23 mouse cellular contexts compared by ENCODE assay signal in genomic region chr14:8119904-8120303, GRCm38 (mm10). TPM values are rescaled to one million over a fixed set of nuclear protein-coding genes. Genes with fewer than 3 reads are reported as not detected.
A peak's percentile ranks its signal among the peaks of the same experiment; 100 is the strongest.
DNase-seq lines count a peak whose midpoint lies in the region; ATAC-seq and TF ChIP-seq lines count a peak whose summit lies in the region.
"Had no signal": no experiment of that assay in that cellular context is flagged by ENCODE, and none has a peak within 500 bp of the region (broad histone marks: within the 10 kb centered on the region; RNA-seq: fewer than 3 reads in every experiment).

No protein-coding gene starts in this region.

- TF ChIP-seq EP300 in MEL (IDR thresholded peaks at IDR 0.05; ENCODE audit: low read depth in 1 of 2, low read length in 2 of 2): peak; percentile 21 to 28; a peak in 1 of 4 replicates

- no peaks in the 10 kb centered on the region for H3K27me3 ChIP-seq in MEL (ENCODE audit: control insufficient read depth in 1 of 2, insufficient read depth in 2 of 2, low read length in 2 of 2)
- H3K27me3 ChIP-seq in splenic B cell, adult 2 months (ENCODE audit: control insufficient read depth, insufficient read depth, low read length, poor library complexity, severe bottlenecking): no peaks in the 10 kb centered on the region
- H3K27me3 ChIP-seq: CH12.LX; embryonic facial prominence, embryonic 12.5 days; forebrain, embryonic 13.5 days; forebrain, embryonic 15.5 days had no signal

- H3K36me3 ChIP-seq in MEL (ENCODE audit: control insufficient read depth in 1 of 2, insufficient read depth in 2 of 2, low read length in 2 of 2): peaks cover 0 to 2% of the 10 kb centered on the region in 2 experiments; a peak in 1 of 4 replicates
- H3K36me3 ChIP-seq in splenic B cell, adult 2 months (ENCODE audit: control insufficient read depth, insufficient read depth, low read length, poor library complexity, severe bottlenecking): peaks cover 24% of the 10 kb centered on the region
- H3K36me3 ChIP-seq: embryonic facial prominence, embryonic 12.5 days had no signal

- peak; percentile 71 for ATAC-seq in granulocyte monocyte progenitor cell, adult 5-6 weeks (replicated peaks; ENCODE audit: poor library complexity, severe bottlenecking)
- no peak for ATAC-seq in inflammation-experienced regulatory T-cells, adult 6 months
- ATAC-seq: CD4-positive, CD25-positive, alpha-beta regulatory T cell, adult 4 months; forebrain, embryonic 13.5 days; forebrain, embryonic 15.5 days; forebrain, postnatal 0 days had no signal

- H3K79me2 ChIP-seq in MEL (ENCODE audit: control insufficient read depth, insufficient read depth, low read length, poor library complexity): no peaks in the 10 kb centered on the region

- no peak overlapping the region for H3K27ac ChIP-seq in MEL (ENCODE audit: control insufficient read depth, low read depth, low read length)
- H3K27ac ChIP-seq: embryonic facial prominence, embryonic 10.5 days; embryonic facial prominence, embryonic 12.5 days; forebrain, embryonic 13.5 days; forebrain, embryonic 15.5 days had no signal

- peaks cover 0 to 5% of the 10 kb centered on the region in 2 experiments; a peak in 1 of 4 replicates for H3K4me1 ChIP-seq in MEL (ENCODE audit: control insufficient read depth in 1 of 2, insufficient read depth in 2 of 2, low read length in 2 of 2)
- H3K4me1 ChIP-seq: embryonic facial prominence, embryonic 10.5 days; embryonic facial prominence, embryonic 12.5 days; forebrain, embryonic 13.5 days; forebrain, embryonic 15.5 days had no signal

- H3K9me3 ChIP-seq in MEL (replicated peaks; ENCODE audit: insufficient read depth, low read length): no peaks in the 10 kb centered on the region
- H3K9me3 ChIP-seq: embryonic facial prominence, embryonic 10.5 days; embryonic facial prominence, embryonic 12.5 days; forebrain, embryonic 13.5 days; forebrain, embryonic 15.5 days; G1E had no signal

- no peak for TF ChIP-seq RAD21 in MEL (IDR thresholded peaks at IDR 0.05; ENCODE audit: low read depth, low read length)

- TF ChIP-seq CTCF in MEL (IDR thresholded peaks at IDR 0.05 in 2 of 3, conservative IDR thresholded peaks at IDR 0.05 in 1 of 3; ENCODE audit: control insufficient read depth in 1 of 3, insufficient read depth in 1 of 3, low read depth in 2 of 3, low read length in 3 of 3, poor library complexity in 1 of 3, severe bottlenecking in 1 of 3): no peak

- no peak overlapping the region for H3K4me3 ChIP-seq in MEL (ENCODE audit: control insufficient read depth in 1 of 2, insufficient read depth in 1 of 2, low read depth in 2 of 2, low read length in 2 of 2)
- H3K4me3 ChIP-seq: embryonic facial prominence, embryonic 10.5 days; embryonic facial prominence, embryonic 12.5 days; forebrain, embryonic 13.5 days; forebrain, embryonic 15.5 days had no signal

- peak; percentile 33 for DNase-seq in MEL (ENCODE audit: low read depth, low spot score)
- DNase-seq in splenic B cell, adult 2 months (ENCODE audit: low read depth, low spot score): peak; percentile 36
- DNase-seq in c-Kit-positive CD71-positive TER-119-positive erythroid progenitor cells, embryonic 14.5 days (ENCODE audit: low spot score): no peak
- DNase-seq: adrenal gland, adult 8-10 months; adrenal gland, postnatal 14 days; adrenal gland, postnatal 36 days; B cell, adult 2 months; cerebellum, adult 11 months; cerebellum, adult 18-20 months; cerebellum, adult 8-10 months; cerebellum, adult 9-11 months; cerebellum, postnatal 14 days; cerebellum, postnatal 36 days; forebrain, postnatal 0 days had no signal

- no peak for TF ChIP-seq POLR2A in MEL (IDR thresholded peaks at IDR 0.05; ENCODE audit: control insufficient read depth in 1 of 2, insufficient read depth in 1 of 2, low read depth in 1 of 2, low read length in 2 of 2, poor library complexity in 1 of 2)

- H3K9ac ChIP-seq in MEL (ENCODE audit: control insufficient read depth, low read depth, low read length, poor library complexity, severe bottlenecking): no peak overlapping the region
- H3K9ac ChIP-seq: embryonic facial prominence, embryonic 12.5 days; forebrain, embryonic 13.5 days; forebrain, embryonic 15.5 days; forebrain, postnatal 0 days had no signal

TF ChIP-seq in MEL, 35 proteins besides CTCF, POLR2A, EP300 and RAD21:
- TF ChIP-seq NELFE (IDR thresholded peaks at IDR 0.05; ENCODE audit: low read depth, low read length): no peak
- TF ChIP-seq MAZ (IDR thresholded peaks at IDR 0.05; ENCODE audit: low read depth, low read length): no peak
- TF ChIP-seq USF1 (IDR thresholded peaks at IDR 0.05; ENCODE audit: low read depth, low read length): 0 out of 2 replicates have a peak, but pooled peaks have one; percentile 21

RNA-seq across cellular contexts. Expression of gene Pxk, which starts 21.9 kb away (rescaled TPM):
- total RNA-seq in MEL (2012; rRNA removed): 5.9 and 6.1 TPM in 2 replicates
- 10 to 100 TPM in 1 of 2 experiments, not detected in 1; 12.9 TPM for polyA plus RNA-seq in MEL (2012; ENCODE audit: insufficient read depth in 1 of 2, insufficient read length in 2 of 2, low read depth in 1 of 2, low replicate concordance in 2 of 2, missing spikeins in 1 of 2)
- 34.1 and 40.7 TPM in 2 replicates for total RNA-seq in granulocyte monocyte progenitor cell, adult 5-6 weeks (2014; fragmentation: Nextera tagmentation)
- 25.6 and 30.0 TPM in 2 replicates for total RNA-seq in granulocyte monocyte progenitor cell, adult 5-6 weeks (2017)
- 10 to 100 TPM; 31.7 to 38.5 (median 32.9) TPM for polyA plus RNA-seq in inflammation-experienced regulatory T-cells, adult 6 months (2017; shearing (Covaris generic))

RNA-seq across cellular contexts. Expression of gene Rpp14, which starts 39.7 kb away (rescaled TPM):
- total RNA-seq in MEL (2012; rRNA removed): 31.5 and 41.2 TPM in 2 replicates
- polyA plus RNA-seq in MEL (2012; ENCODE audit: insufficient read depth in 1 of 2, insufficient read length in 2 of 2, low read depth in 1 of 2, low replicate concordance in 2 of 2, missing spikeins in 1 of 2): 10 to 100 TPM in 1 of 2 experiments, not detected in 1; 45.5 TPM
- 35.5 and 43.7 TPM in 2 replicates for total RNA-seq in granulocyte monocyte progenitor cell, adult 5-6 weeks (2014; fragmentation: Nextera tagmentation)
- 62.6 and 72.8 TPM in 2 replicates for total RNA-seq in granulocyte monocyte progenitor cell, adult 5-6 weeks (2017)
- polyA plus RNA-seq in inflammation-experienced regulatory T-cells, adult 6 months (2017; shearing (Covaris generic)): 10 to 100 TPM; 28.2 to 41.6 (median 36.0) TPM

RNA-seq across cellular contexts. Expression of gene Pdhb, which starts 52.9 kb away (rescaled TPM):
- 128 and 140 TPM in 2 replicates for total RNA-seq in MEL (2012; rRNA removed)
- polyA plus RNA-seq in MEL (2012; ENCODE audit: insufficient read depth in 1 of 2, insufficient read length in 2 of 2, low read depth in 1 of 2, low replicate concordance in 2 of 2, missing spikeins in 1 of 2): 100 to 1,000 TPM in 1 of 2 experiments, not detected in 1; 109 TPM
- 102 and 123 TPM in 2 replicates for total RNA-seq in granulocyte monocyte progenitor cell, adult 5-6 weeks (2014; fragmentation: Nextera tagmentation)
- total RNA-seq in granulocyte monocyte progenitor cell, adult 5-6 weeks (2017): 143 and 158 TPM in 2 replicates
- polyA plus RNA-seq in inflammation-experienced regulatory T-cells, adult 6 months (2017; shearing (Covaris generic)): 100 to 1,000 TPM; 127 to 152 (median 143) TPM
